Mouse (Mus musculus): ENCODE measurements around the gene Pxn.

- no peak for TF ChIP-seq CTCF (IDR thresholded peaks at IDR 0.05; ENCODE audit: low read depth)
- no peak for TF ChIP-seq EP300 (IDR thresholded peaks at IDR 0.05; ENCODE audit: low read depth)
Observed at GRCm38 (mm10) chr5:115498307-115499240, 7.9 kb upstream of the Pxn start.
